Mouse (Mus musculus) forebrain, embryonic 13.5 days (tissue): Measurements from ENCODE around the gene Mcidas. TPM values are rescaled to one million over a fixed set of nuclear protein-coding genes. Genes with fewer than 3 reads are reported as not detected.
"Not testable (repeated sequence)": the region's sequence is repeated elsewhere in the genome, so short reads cannot be mapped to it uniquely, and the experiment has no call there.

Experiments used
- ATAC-seq: fragments of 200-750 bp; cut with Nextera tagmentation; 2 replicates; pipeline ENCODE4 v1.8.0; 2017
- H3K27ac ChIP-seq: fragments of 300-500 bp; sonication (generic); 2 replicates; pipeline ENCODE4 v1.5.1; 2015; ENCODE audit warnings: inconsistent platforms, mild to moderate bottlenecking, moderate library complexity
- H3K27me3 ChIP-seq: fragments of 300-500 bp; sonication (generic); 2 replicates; pipeline ENCODE4 v1.6.1; 2015; ENCODE audit warnings: mild to moderate bottlenecking, inconsistent platforms
- H3K36me3 ChIP-seq: fragments of 300-500 bp; sonication (generic); 2 replicates; pipeline ENCODE4 v1.6.1; 2015; ENCODE audit warnings: mild to moderate bottlenecking, inconsistent platforms; ENCODE audit not compliant: poor library complexity, severe bottlenecking
- H3K4me1 ChIP-seq: fragments of 300-500 bp; sonication (generic); 2 replicates; pipeline ENCODE4 v1.6.1; 2015; ENCODE audit warnings: inconsistent platforms
- H3K4me2 ChIP-seq: fragments of 300-500 bp; sonication (generic); 2 replicates; pipeline ENCODE4 v1.6.1; 2015; ENCODE audit warnings: inconsistent platforms, mild to moderate bottlenecking, moderate library complexity
- H3K4me3 ChIP-seq: fragments of 300-500 bp; sonication (generic); 2 replicates; pipeline ENCODE4 v1.5.1; 2015; ENCODE audit warnings: mild to moderate bottlenecking, inconsistent platforms
- H3K9ac ChIP-seq: fragments of 300-500 bp; sonication (generic); 2 replicates; pipeline ENCODE4 v1.6.1; 2015; ENCODE audit warnings: mild to moderate bottlenecking, inconsistent platforms
- H3K9me3 ChIP-seq: fragments of 300-500 bp; sonication (generic); replicated peaks from 2 replicates; pipeline ENCODE4 v1.6.1; 2016; ENCODE audit warnings: inconsistent platforms
- WGBS: fragments of 180-500 bp; shearing (Covaris S2); methylation state at CpG from one replicate; pipeline ENCODE4 v1.1.7; 2015; 5-methylcytosine and 5-hydroxymethylcytosine counted together
- polyA plus RNA-seq: library from polyadenylated mRNA; unstranded; fragments of >200 nt; fragmentation: Nextera tagmentation; extraction: Ambion mirVana; gene quantifications from 2 replicates; pipeline ENCODE4 v1.2.1, GENCODE M21; 2015

The Mcidas gene
- polyA plus RNA-seq, 1 experiment from 2014 or later: 1.4 TPM

DNA sequence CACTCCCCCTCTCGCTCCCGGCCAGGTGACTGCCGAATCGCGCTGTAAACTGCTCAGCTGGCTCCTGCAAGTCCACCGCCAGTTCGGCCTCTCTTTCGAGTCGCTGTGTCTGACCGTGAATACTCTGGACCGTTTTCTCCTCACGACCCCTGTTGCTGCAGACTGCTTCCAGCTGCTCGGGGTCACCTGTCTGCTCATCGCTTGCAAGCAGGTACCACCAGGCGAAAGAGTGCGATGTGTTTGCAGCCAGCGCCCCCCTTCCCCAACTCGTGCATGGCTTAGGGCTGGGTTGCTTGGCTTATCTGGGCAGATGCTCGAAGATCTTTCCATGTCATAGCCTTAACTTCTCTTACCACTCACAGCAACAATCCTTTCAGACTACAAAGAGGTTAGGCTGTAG lies 4.8 kb upstream of the Mcidas start:
- WGBS: 1% methylated on average over 19 of the region's 19 CpGs
- Histone ChIP-seq H3K4me3 (peak overlapping the region; percentile 51), H3K4me1 (peaks cover 52% of the 10 kb centered on the region)

GRCm38 (mm10) chr13:112989541-112989940 lies 4.1 kb upstream of the Mcidas start:
- H3K4me3 ChIP-seq: peak overlapping the region; percentile 5; the same call in 1 of the 2 replicates
- H3K4me2 ChIP-seq: 0 out of 2 replicates have a peak overlapping the region, but pooled peaks have one; percentile 3
- peaks cover 59% of the 10 kb centered on the region for H3K4me1 ChIP-seq
- peaks cover 89% of the 10 kb centered on the region for H3K27me3 ChIP-seq
- no peaks in the 10 kb centered on the region for H3K36me3 ChIP-seq
- ATAC-seq: no peak
- H3K27ac ChIP-seq: no peak overlapping the region
- WGBS: 1% methylated on average over 23 of the region's 23 CpGs
- H3K9ac ChIP-seq: no peak overlapping the region
- no peaks in the 10 kb centered on the region for H3K9me3 ChIP-seq

More for the DNA sequence above, 4.8 kb upstream of the Mcidas start:
- Histone ChIP-seq H3K36me3 (no peaks in the 10 kb centered on the region), H3K27ac (no peak overlapping the region), H3K27me3 (peaks cover 88% of the 10 kb centered on the region), H3K4me2 (peak overlapping the region; percentile 97), H3K9me3 (no peaks in the 10 kb centered on the region), H3K9ac (no peak overlapping the region)
- no peak for ATAC-seq

- WGBS: 6% methylated on average over 4 of the region's 4 CpGs
- Histone ChIP-seq H3K27me3 (peaks cover 94% of the 10 kb centered on the region), H3K9ac (no peak overlapping the region), H3K9me3 (no peaks in the 10 kb centered on the region), H3K27ac (no peak overlapping the region), H3K36me3 (no peaks in the 10 kb centered on the region), H3K4me2 (no peak overlapping the region), H3K4me3 (no peak overlapping the region), H3K4me1 (peaks cover 60% of the 10 kb centered on the region)
- ATAC-seq: no peak
Observed at GRCm38 (mm10) chr13:112990346-112990745, 3.3 kb upstream of the Mcidas start.

- H3K4me2 ChIP-seq: peak overlapping the region; percentile 93
- H3K9ac ChIP-seq: peak overlapping the region; percentile 59
- peak overlapping the region; percentile 48 for H3K4me3 ChIP-seq
- H3K27me3 ChIP-seq: peaks cover 95% of the 10 kb centered on the region
- WGBS: 0% methylated on average over 25 of the region's 25 CpGs
- peak; percentile 67 for ATAC-seq
- H3K36me3 ChIP-seq: no peaks in the 10 kb centered on the region
- peaks cover 32% of the 10 kb centered on the region for H3K4me1 ChIP-seq
- no peaks in the 10 kb centered on the region for H3K9me3 ChIP-seq
- H3K27ac ChIP-seq: no peak overlapping the region
Observed at GRCm38 (mm10) chr13:112994191-112994590, 546 bp downstream of the Mcidas start.

DNA sequence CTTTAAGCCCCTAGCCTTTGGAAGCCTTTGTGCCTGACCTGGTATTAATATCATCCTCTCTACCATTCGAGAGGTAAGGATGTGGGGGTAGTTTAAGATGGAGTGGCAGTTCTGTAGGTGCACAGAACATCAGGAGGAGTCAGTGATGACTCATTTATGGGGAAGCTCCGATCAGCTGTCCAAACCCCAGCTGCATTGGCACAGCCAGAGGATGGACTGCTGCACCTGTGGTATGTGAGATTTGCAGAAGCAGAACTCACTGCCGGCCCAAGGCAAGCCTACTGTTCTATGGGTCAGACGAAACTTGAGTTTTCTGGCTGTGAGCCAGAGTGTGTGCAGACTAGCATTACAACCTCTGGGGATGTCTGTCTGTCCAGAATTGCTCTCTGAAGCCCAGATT lies 2.8 kb downstream of the Mcidas start:
- no peak for ATAC-seq
- Histone ChIP-seq H3K9ac (no peak overlapping the region), H3K4me1 (peaks cover 23% of the 10 kb centered on the region), H3K36me3 (no peaks in the 10 kb centered on the region), H3K9me3 (no peaks in the 10 kb centered on the region), H3K27ac (no peak overlapping the region), H3K4me3 (no peak overlapping the region), H3K4me2 (no peak overlapping the region), H3K27me3 (peaks cover 91% of the 10 kb centered on the region)
- WGBS: 56% methylated on average over 4 of the region's 4 CpGs

GRCm38 (mm10) chr13:112997369-112997768 lies 3.7 kb downstream of the Mcidas start:
- H3K4me2 ChIP-seq: no peak overlapping the region
- H3K9ac ChIP-seq: no peak overlapping the region
- H3K36me3 ChIP-seq: no peaks in the 10 kb centered on the region
- no peak overlapping the region for H3K4me3 ChIP-seq
- peaks cover 23% of the 10 kb centered on the region for H3K4me1 ChIP-seq
- no peak for ATAC-seq
- no peak overlapping the region for H3K27ac ChIP-seq
- H3K9me3 ChIP-seq: no peaks in the 10 kb centered on the region
- WGBS: 61% methylated on average over 6 of the region's 6 CpGs
- peaks cover 87% of the 10 kb centered on the region for H3K27me3 ChIP-seq

DNA sequence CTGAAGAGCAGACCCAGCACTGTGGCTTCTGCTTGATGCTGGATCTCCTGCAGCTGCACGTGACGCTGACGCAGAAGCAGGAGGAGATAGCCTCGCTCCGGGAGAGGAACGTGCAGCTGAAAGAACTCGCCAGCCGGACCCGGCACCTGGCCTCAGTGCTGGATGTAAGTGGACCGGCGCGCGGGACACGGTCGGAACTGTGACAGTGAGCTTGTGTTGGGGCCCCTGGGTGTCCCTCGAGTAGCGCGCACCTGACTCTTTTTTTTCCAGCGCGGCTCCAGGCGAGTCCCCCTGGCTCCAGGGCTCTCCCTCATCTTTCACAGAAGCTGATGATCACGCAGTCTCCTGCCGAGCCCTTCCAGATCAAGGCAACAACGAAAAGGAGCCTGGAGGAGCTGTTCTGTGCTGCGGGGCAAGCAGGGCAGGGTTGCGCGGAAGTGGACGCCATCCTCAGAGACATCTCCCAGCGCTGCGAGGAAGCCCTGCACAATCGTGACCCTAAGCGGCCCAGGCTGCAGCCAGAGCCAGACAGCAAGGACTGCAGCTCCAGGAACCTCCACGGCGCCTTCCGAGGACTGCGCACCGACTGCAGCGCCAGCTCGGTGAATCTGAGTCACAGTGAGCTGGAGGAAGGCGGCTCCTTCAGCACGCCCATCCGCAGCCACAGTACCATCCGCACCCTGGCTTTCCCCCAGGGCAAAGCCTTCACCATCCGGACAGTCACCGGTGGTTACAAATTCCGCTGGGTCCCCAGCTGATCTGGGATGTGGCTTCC lies 5.0 kb downstream of the Mcidas start:
- H3K36me3 ChIP-seq: no peaks in the 10 kb centered on the region
- WGBS: 1% methylated on average over 46 of the region's 46 CpGs
- ATAC-seq: peak; percentile 66
- peaks cover 19% of the 10 kb centered on the region for H3K4me1 ChIP-seq
- H3K9me3 ChIP-seq: no peaks in the 10 kb centered on the region
- peaks cover 82% of the 10 kb centered on the region for H3K27me3 ChIP-seq
- peak overlapping the region; percentile 43 for H3K4me3 ChIP-seq
- peak overlapping the region; percentile 65 for H3K9ac ChIP-seq
- no peak overlapping the region for H3K27ac ChIP-seq
- peak overlapping the region; percentile 82 for H3K4me2 ChIP-seq

- Histone ChIP-seq H3K36me3 (no peaks in the 10 kb centered on the region), H3K9ac (no peak overlapping the region), H3K27me3 (peaks cover 67% of the 10 kb centered on the region), H3K4me2 (no peak overlapping the region), H3K4me1 (peaks cover 9% of the 10 kb centered on the region; the same call in 1 of the 2 replicates), H3K9me3 (no peaks in the 10 kb centered on the region), H3K4me3 (no peak overlapping the region), H3K27ac (no peak overlapping the region)
- no peak for ATAC-seq
- 80% methylated on average over 3 of the region's 3 CpGs for WGBS
Observed at GRCm38 (mm10) chr13:113000090-113000489, 6.4 kb downstream of the Mcidas start.

DNA sequence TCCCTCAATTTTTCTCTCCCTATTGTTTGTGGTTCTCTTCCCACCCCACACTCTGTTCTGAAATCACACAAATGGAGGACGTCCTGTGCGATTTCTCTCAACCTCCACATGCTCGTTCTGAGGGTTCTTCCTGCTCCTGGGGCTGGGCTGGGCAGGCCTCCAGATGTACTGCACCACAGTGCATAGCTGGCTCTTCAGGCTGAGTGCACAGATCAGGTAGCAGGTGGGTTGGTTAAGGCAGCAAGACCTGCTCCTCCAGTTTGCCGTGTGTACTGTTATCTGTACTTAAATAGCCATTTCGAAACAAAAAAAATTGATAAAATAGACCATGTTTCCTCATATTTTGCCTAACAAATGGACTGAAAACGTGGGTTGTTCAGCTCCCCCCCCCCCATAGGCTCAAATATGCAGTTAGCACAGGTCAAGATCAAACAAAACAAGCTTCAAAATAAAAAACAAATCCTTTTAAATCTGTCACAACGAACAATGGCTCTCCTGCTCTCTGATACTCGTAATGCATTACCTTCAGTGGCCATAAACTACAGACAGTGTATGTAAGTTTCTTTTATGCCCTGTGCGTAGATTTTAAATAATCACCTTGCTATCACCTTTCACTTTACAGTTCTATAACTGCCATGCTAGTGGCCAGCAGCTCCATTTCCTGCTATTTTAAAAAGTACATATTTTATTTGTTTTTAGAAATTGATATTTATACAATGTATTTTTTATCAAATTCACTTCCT lies 7.1 kb downstream of the Mcidas start:
- no peak overlapping the region for H3K4me3 ChIP-seq
- H3K9me3 ChIP-seq: no peaks in the 10 kb centered on the region
- no peak overlapping the region for H3K4me2 ChIP-seq
- H3K36me3 ChIP-seq: no peaks in the 10 kb centered on the region
- WGBS: 76% methylated on average over 9 of the region's 9 CpGs
- no peak for ATAC-seq
- H3K4me1 ChIP-seq: peaks cover 9% of the 10 kb centered on the region; the same call in 1 of the 2 replicates
- no peak overlapping the region for H3K27ac ChIP-seq
- no peak overlapping the region for H3K9ac ChIP-seq
- peaks cover 61% of the 10 kb centered on the region for H3K27me3 ChIP-seq

- Histone ChIP-seq H3K9ac (no peak overlapping the region), H3K27me3 (no peaks in the 10 kb centered on the region), H3K27ac (no peak overlapping the region), H3K9me3 (no peaks in the 10 kb centered on the region), H3K4me3 (no peak overlapping the region), H3K4me2 (no peak overlapping the region; the same call in 1 of the 2 replicates), H3K4me1 (no peaks in the 10 kb centered on the region), H3K36me3 (no peaks in the 10 kb centered on the region)
- peak; percentile 76; the same call in 1 of the 2 replicates for ATAC-seq
- 77% methylated on average over 6 of the region's 6 CpGs for WGBS
Observed at GRCm38 (mm10) chr13:113012683-113013082, 19.0 kb downstream of the Mcidas start.

DNA sequence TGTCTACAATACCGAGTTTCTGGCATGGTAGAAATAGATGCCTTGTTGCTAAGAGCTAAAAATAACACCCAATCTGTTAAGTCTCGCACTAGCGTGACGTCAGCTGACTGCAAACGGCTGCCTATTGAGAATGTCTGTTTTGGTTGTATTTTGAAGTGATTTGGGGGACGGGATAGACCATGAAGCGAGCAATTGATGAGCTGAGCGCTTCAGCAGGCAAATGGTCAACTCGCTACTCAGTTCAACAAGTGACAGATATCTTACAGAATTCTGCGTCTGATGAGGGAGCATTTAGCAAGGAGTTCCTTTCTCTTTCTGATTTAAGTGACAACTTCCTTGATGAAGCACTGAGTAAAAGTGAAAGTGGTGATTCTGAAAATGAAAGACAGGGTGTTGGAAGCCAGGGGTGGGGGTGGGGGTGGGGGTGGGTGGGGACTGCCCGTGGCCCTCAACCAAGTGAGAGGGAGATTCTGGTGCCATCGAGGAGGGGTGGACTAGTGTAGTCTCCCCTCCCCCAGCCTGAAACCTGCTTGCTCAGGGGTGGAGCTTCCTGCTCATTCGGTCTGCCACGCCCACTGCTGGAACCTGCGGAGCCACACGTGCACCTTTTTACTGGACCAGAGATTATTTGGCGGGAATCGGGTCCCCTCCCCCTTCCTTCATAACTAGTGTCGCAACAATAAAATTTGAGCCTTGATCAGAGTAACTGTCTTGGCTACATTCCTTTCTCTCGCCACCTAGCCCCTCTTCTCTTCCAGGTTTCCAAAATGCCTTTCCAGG lies 19.7 kb downstream of the Mcidas start:
- ATAC-seq: peak; percentile 91; the same call in 1 of the 2 replicates
- peak overlapping the region; percentile 19; the same call in 1 of the 2 replicates for H3K4me2 ChIP-seq

More for the DNA sequence above, 19.7 kb downstream of the Mcidas start:
- H3K4me3 ChIP-seq, H3K36me3 ChIP-seq, H3K27me3 ChIP-seq, H3K9ac ChIP-seq, H3K4me1 ChIP-seq, H3K9me3 ChIP-seq, H3K27ac ChIP-seq: not testable (repeated sequence)
- 58% methylated on average over 20 of the region's 20 CpGs for WGBS
